Mouse (Mus musculus) liver, adult 2 months (tissue): ENCODE data around the gene Map2k1. TPM values are rescaled to one million over a fixed set of nuclear protein-coding genes. Genes with fewer than 3 reads are reported as not detected.
A peak's percentile ranks its signal among the peaks of the same experiment; 100 is the strongest.
"Not testable (repeated sequence)": the region's sequence is repeated elsewhere in the genome, so short reads cannot be mapped to it uniquely, and the experiment has no call there.

ENCODE experiments used
- DNase-seq: peaks from one replicate; pipeline ENCODE4 v3.0.0-alpha.2; 2011; ENCODE audit warnings: low read depth, low spot score; ENCODE audit errors: extremely low read depth
- H3K27ac ChIP-seq: fragments of 200-500 bp; replicated peaks from 2 replicates; pipeline ENCODE4 v1.5.1; 2012; ENCODE audit warnings: low read depth, mild to moderate bottlenecking, control low read depth, inconsistent platforms, low read length; ENCODE audit not compliant: insufficient read depth
- H3K27me3 ChIP-seq: fragments of 200-500 bp; 2 replicates; pipeline ENCODE4 v1.6.1; 2012; ENCODE audit warnings: mild to moderate bottlenecking, moderate library complexity, low read length, inconsistent platforms; ENCODE audit not compliant: control insufficient read depth, insufficient read depth
- H3K36me3 ChIP-seq: fragments of 200-500 bp; 2 replicates; pipeline ENCODE4 v1.6.1; 2012; ENCODE audit warnings: low read length, inconsistent platforms; ENCODE audit not compliant: control insufficient read depth, insufficient read depth
- H3K4me1 ChIP-seq: fragments of 200-500 bp; 2 replicates; pipeline ENCODE4 v1.6.1; 2011; ENCODE audit warnings: low read length; ENCODE audit not compliant: control insufficient read depth, insufficient read depth
- H3K4me3 ChIP-seq: fragments of 200-500 bp; 2 replicates; pipeline ENCODE4 v1.5.1; 2011; ENCODE audit warnings: low read depth, mild to moderate bottlenecking, control low read depth, low read length, moderate library complexity; ENCODE audit not compliant: insufficient read depth
- H3K79me2 ChIP-seq: fragments of 200-500 bp; 2 replicates; pipeline ENCODE4 v1.6.1; 2012; ENCODE audit warnings: inconsistent platforms, mild to moderate bottlenecking, low read length, moderate library complexity; ENCODE audit not compliant: control insufficient read depth, insufficient read depth
- H3K9ac ChIP-seq: fragments of 200-500 bp; 2 replicates; pipeline ENCODE4 v1.6.1; 2012; ENCODE audit warnings: low read depth, mild to moderate bottlenecking, control low read depth, inconsistent platforms, low read length
- CTCF ChIP-seq: fragments of 200-500 bp; IDR thresholded peaks from 2 replicates; pipeline ENCODE4 v1.5.1; 2011; ENCODE audit warnings: low read depth, low read length, control low read depth
- POLR2A ChIP-seq: fragments of 200-500 bp; IDR thresholded peaks from 2 replicates; pipeline ENCODE4 v1.6.1; 2011; ENCODE audit warnings: low read length, control low read depth; ENCODE audit not compliant: insufficient read depth; ENCODE audit errors: extremely low read depth
- WGBS: fragments of 180-500 bp; shearing (Covaris S2); methylation state at CpG from one replicate; pipeline ENCODE4 v1.1.7; 2018; 5-methylcytosine and 5-hydroxymethylcytosine counted together
- polyA plus RNA-seq: library from polyadenylated mRNA; depleted of rRNA; stranded (reverse); fragments of >200 nt; gene quantifications from 2 replicates; pipeline ENCODE4 v1.2.3, GENCODE M21; 2012
- total RNA-seq: library from RNA; depleted of rRNA; stranded (reverse); fragments of >200 nt; gene quantifications from 2 replicates; pipeline ENCODE4 v1.2.3, GENCODE M21; 2014

Map2k1 gene
- total and polyA plus RNA-seq, 2 experiments: 26.8 to 34.7 TPM

- DNase-seq: no peak
- Histone ChIP-seq H3K9ac (no peak overlapping the region), H3K4me1 (peaks cover 6% of the 10 kb centered on the region), H3K4me3 (peak overlapping the region; percentile 9; the same call in 1 of the 2 replicates), H3K27ac (no peak overlapping the region), H3K27me3 (no peaks in the 10 kb centered on the region), H3K36me3 (peaks cover 35% of the 10 kb centered on the region), H3K79me2 (no peaks in the 10 kb centered on the region; the same call in 1 of the 2 replicates)
- TF ChIP-seq CTCF: no peak
Observed at GRCm38 (mm10) chr9:64174341-64174740, 79.1 kb downstream of the Map2k1 start.

DNA sequence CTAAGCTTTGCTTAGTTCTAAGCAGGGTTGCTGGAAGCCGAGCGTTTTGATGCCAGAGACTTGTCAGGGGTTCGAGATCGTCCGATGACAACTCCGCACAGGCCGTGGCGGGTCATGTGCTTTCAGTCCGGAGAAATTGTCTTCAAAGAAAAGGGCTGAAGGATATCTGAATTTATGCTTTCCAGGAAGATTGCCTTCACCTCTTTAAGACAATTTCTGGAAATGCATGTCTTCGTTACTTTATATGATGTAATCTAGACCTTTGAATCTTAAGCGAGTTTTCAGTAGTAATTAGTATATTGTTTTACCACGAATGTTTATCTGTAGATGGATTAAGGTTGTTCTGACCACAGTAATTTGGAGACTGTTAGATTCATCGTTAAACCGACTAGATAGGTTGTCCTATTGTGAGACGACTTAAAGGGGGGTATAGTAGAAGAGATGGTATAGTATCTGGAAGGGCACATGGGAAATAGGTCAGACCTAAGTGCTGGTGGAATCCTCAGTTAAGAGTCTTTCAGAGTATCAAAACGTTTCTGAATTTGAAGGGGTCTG, 79.7 kb downstream of the Map2k1 start:
- TF ChIP-seq CTCF (no peak), POLR2A (no peak)
- Histone ChIP-seq H3K4me1 (peaks cover 6% of the 10 kb centered on the region), H3K27me3 (no peaks in the 10 kb centered on the region), H3K36me3 (peaks cover 35% of the 10 kb centered on the region), H3K9ac (peak overlapping the region; percentile 79), H3K79me2 (no peaks in the 10 kb centered on the region; the same call in 1 of the 2 replicates), H3K27ac (peak overlapping the region; percentile 72), H3K4me3 (peak overlapping the region; percentile 67)
- WGBS: 1% methylated on average over 16 of the region's 16 CpGs
- DNase-seq: no peak

DNA sequence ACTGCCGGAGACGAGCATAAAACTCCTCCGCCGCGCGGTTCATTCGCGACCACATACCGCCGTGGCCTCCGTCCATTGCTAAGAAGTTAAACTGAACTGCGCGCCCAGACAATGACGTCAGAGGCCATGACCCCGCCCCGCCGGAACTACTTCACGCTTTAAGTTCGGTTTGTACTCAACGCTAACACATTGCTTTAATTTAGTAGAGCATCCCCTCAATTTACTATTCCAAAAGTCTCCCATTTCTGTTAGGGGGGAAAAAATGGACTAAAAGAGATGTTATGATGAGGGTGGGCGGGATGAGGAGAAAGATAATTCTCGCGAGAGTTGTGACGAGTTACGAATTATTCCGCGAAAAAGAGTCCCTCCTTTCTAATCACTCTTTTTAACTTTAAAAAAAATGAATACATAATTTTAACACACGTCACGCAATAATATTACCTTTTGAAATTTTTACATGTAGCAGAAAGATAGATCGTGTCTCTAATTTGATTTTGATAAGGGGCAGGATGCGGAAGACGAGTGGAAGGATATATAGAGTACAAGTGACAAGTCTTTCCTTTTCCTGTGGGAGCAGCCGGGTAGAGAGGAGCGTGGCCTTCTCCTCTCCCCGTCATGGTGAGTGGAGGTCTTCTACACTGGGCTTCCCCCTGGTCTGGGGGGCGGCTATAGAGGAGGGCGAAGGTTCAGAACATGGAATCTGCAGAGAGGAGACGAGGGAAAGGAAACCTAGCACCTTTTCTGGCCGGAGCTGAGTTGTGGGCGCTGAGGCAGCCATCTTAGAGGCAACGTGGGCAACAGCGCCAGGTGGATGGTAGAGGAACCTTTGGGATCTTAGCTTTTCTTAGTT, 80.4 kb downstream of the Map2k1 start, which contains the start of the genes Zwilch and Rpl4:
Zwilch (minus strand) TSS at position 289 of the 850 bp plus-strand sequence.
Rpl4 (plus strand) TSS at position 560 of the 850 bp plus-strand sequence.
- Histone ChIP-seq H3K9ac (peak within 1 kb of the TSS; percentile 79), H3K27ac (peak within 1 kb of the TSS; percentile 72), H3K27me3 (no peaks in the 10 kb centered on the region), H3K36me3 (peaks cover 31% of the 10 kb centered on the region), H3K4me1 (peaks cover 6% of the 10 kb centered on the region), H3K79me2 (no peaks in the 10 kb centered on the region; the same call in 1 of the 2 replicates), H3K4me3 (peak within 1 kb of the TSS; percentile 67)
- DNase-seq: peak; percentile 72
- TF ChIP-seq CTCF (no peak), POLR2A (peak; percentile 84; the same call in 1 of the 2 replicates)
- WGBS: under 1% methylated on average over 42 of the region's 42 CpGs

GRCm38 (mm10) chr9:64172145-64172815, 81.2 kb downstream of the Map2k1 start:
- no peak for DNase-seq
- Histone ChIP-seq H3K4me1 (peaks cover 6% of the 10 kb centered on the region), H3K27me3 (no peaks in the 10 kb centered on the region), H3K9ac (peak overlapping the region; percentile 73), H3K4me3 (peak overlapping the region; percentile 67), H3K79me2 (no peaks in the 10 kb centered on the region; the same call in 1 of the 2 replicates), H3K36me3 (peaks cover 24% of the 10 kb centered on the region), H3K27ac (no peak overlapping the region)
- WGBS: 6% methylated on average over 18 of the region's 18 CpGs
- no peak for TF ChIP-seq CTCF
- no peak for TF ChIP-seq POLR2A

GRCm38 (mm10) chr9:64169967-64170366, 83.5 kb downstream of the Map2k1 start:
- not testable (repeated sequence) for H3K4me1 ChIP-seq, H3K4me3 ChIP-seq, H3K79me2 ChIP-seq, H3K36me3 ChIP-seq, H3K9ac ChIP-seq, DNase-seq, H3K27me3 ChIP-seq, H3K27ac ChIP-seq
- WGBS: 74% methylated on average over 3 of the region's 3 CpGs
